Mouse (Mus musculus) kidney, adult 2 months (tissue): ENCODE measurements around the gene Tceal7.

ENCODE experiments used
- CTCF ChIP-seq: fragments of 200-500 bp; conservative IDR thresholded peaks from 2 replicates; pipeline ENCODE4 v1.5.1; 2011; ENCODE audit warnings: low read depth, mild to moderate bottlenecking, control low read depth, low read length, moderate library complexity, mixed read lengths; ENCODE audit not compliant: insufficient read depth, insufficient read length
- POLR2A ChIP-seq: fragments of 200-500 bp; IDR thresholded peaks from one replicate; pipeline ENCODE4 v1.6.1; 2011; ENCODE audit warnings: low read depth, low read length, control low read depth

DNA sequence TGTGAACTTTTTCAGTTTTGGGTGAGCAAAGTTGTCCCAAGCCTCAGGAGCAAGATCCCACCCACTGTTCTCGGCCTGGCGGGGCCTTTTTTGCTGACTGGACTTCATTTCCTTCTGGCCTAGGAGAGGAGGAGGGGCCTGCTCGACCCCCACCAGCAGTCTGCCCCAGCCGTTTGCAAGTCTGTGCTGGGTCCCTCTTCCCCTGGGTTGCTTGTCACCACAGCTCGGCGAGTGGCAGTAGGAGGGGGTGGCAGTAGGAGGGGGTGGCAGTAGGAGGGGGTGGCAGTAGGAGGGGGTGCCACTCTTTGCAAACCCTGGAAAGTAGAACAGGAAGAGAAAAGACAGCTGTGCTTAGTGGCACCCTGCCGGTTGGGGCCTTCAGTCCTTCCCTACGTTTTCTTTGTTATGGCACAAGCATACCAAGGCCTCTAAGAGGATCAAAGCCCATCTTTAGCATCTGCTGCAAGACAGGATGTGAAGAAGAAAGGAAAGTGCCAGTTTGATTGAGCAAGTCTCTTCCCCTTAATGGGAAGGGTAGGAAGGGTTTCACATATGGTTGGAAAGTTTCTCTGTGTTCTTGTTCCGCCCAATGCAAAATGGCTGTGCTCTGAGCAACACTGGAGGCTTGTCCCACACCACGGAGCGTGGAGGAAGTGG, 33.6 kb upstream of the Tceal7 start:
- TF ChIP-seq POLR2A = no peak
- TF ChIP-seq CTCF = no peak
